24 mouse cellular contexts compared by ENCODE assay signal in the genomic region with DNA sequence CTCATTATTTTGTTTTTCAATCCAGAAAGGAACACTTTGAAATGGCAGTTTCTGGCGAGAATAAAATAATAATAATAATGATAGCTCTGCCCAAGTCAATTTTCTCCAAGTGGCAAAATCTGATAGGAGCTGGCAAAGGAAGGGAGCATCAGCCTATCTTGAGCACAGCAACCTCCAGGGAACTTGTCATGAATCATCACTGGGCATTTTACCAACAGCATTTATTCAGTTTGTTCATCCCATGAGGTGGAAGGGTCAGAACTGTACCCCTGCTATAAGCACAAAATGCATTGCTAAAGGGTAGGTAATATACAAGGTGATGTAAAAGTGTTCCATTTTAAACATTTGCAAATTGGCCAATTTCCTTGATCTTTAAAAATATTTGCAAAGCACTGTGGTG.
"Had no signal": no experiment of that assay in that cellular context is flagged by ENCODE, and none has a peak within 500 bp of the region (broad histone marks: within the 10 kb centered on the region; RNA-seq: fewer than 3 reads in every experiment).

No protein-coding gene starts in this region.

- DNase-seq: gastrocnemius, adult 2 months; gastrocnemius, postnatal 10 days; gastrocnemius, postnatal 25 days; heart, adult 11 months; heart, adult 2 months; heart, postnatal 10 days; heart, postnatal 4 days; kidney, adult 18-20 months; kidney, adult 8-10 months; kidney, postnatal 10 days; kidney, postnatal 25 days; kidney, postnatal 4 days had no signal

- H3K9me3 ChIP-seq: hindbrain, embryonic 10.5 days; hindbrain, embryonic 12.5 days; hindbrain, embryonic 15.5 days; intestine, embryonic 15.5 days; limb, embryonic 13.5 days; limb, embryonic 15.5 days; liver, embryonic 12.5 days had no signal

- H3K27me3 ChIP-seq: hindbrain, embryonic 12.5 days; hindbrain, embryonic 15.5 days; intestine, embryonic 15.5 days; limb, embryonic 13.5 days; limb, embryonic 15.5 days; liver, embryonic 12.5 days had no signal

- H3K36me3 ChIP-seq: hindbrain, embryonic 10.5 days; hindbrain, embryonic 12.5 days; hindbrain, embryonic 15.5 days; intestine, embryonic 15.5 days; limb, embryonic 13.5 days; limb, embryonic 15.5 days; liver, embryonic 12.5 days had no signal

- H3K4me2 ChIP-seq: heart, embryonic 11.5 days; hindbrain, embryonic 12.5 days; hindbrain, embryonic 15.5 days; intestine, embryonic 15.5 days; limb, embryonic 13.5 days; limb, embryonic 15.5 days; liver, embryonic 12.5 days had no signal

- H3K4me1 ChIP-seq: hindbrain, embryonic 10.5 days; hindbrain, embryonic 12.5 days; hindbrain, embryonic 15.5 days; intestine, embryonic 15.5 days; limb, embryonic 13.5 days; limb, embryonic 15.5 days; liver, embryonic 12.5 days had no signal

- ATAC-seq: inflammation-experienced regulatory T-cells, adult 6 months; intestine, embryonic 15.5 days; intestine, postnatal 0 days; liver, embryonic 12.5 days had no signal

- H3K27ac ChIP-seq: gastrocnemius, adult 2 months; heart, adult 2 months; hindbrain, embryonic 10.5 days; hindbrain, embryonic 12.5 days; hindbrain, embryonic 15.5 days; intestine, embryonic 15.5 days; layer of hippocampus, adult 2 months; left cerebral cortex, adult 2 months; limb, embryonic 13.5 days; limb, embryonic 15.5 days; liver, embryonic 12.5 days had no signal

- H3K9ac ChIP-seq: hindbrain, embryonic 12.5 days; hindbrain, embryonic 15.5 days; intestine, embryonic 15.5 days; limb, embryonic 13.5 days; limb, embryonic 15.5 days; liver, embryonic 12.5 days had no signal

- H3K4me3 ChIP-seq: gastrocnemius, adult 2 months; heart, adult 2 months; hindbrain, embryonic 10.5 days; hindbrain, embryonic 12.5 days; hindbrain, embryonic 15.5 days; intestine, embryonic 15.5 days; layer of hippocampus, adult 2 months; left cerebral cortex, adult 2 months; limb, embryonic 13.5 days; limb, embryonic 15.5 days; liver, embryonic 12.5 days had no signal
